Mouse (Mus musculus) bone marrow macrophage, adult 2 months (primary cell): ENCODE results near the gene Orm3. TPM values are rescaled to one million over a fixed set of nuclear protein-coding genes. Genes with fewer than 3 reads are reported as not detected.

ENCODE experiments used
- H3K27ac ChIP-seq: 2 replicates; pipeline ENCODE4 v1.5.1; 2012; ENCODE audit warnings: low read depth, low read length; ENCODE audit not compliant: insufficient read depth
- H3K4me1 ChIP-seq: 2 replicates; pipeline ENCODE4 v1.6.1; 2012; ENCODE audit warnings: low read length; ENCODE audit not compliant: control insufficient read depth, insufficient read depth
- H3K4me3 ChIP-seq: 2 replicates; pipeline ENCODE4 v1.5.1; 2012; ENCODE audit warnings: mild to moderate bottlenecking, low read length, moderate library complexity; ENCODE audit not compliant: insufficient read depth
- CTCF ChIP-seq: IDR thresholded peaks from 2 replicates; pipeline ENCODE4 v1.5.1; 2012; ENCODE audit warnings: low read depth, mild to moderate bottlenecking, low read length, moderate library complexity
- POLR2A ChIP-seq: IDR thresholded peaks from 2 replicates; pipeline ENCODE4 v1.6.1; 2012; ENCODE audit warnings: mild to moderate bottlenecking, low read depth, low read length, borderline replicate concordance
- polyA plus RNA-seq: library from polyadenylated mRNA; stranded (reverse); fragments of >200 nt; gene quantifications from 2 replicates; pipeline ENCODE4 v1.2.4, GENCODE M21; 2012; ENCODE audit not compliant: missing spikeins, insufficient read depth, insufficient read length

Gene Orm3
- polyA plus RNA-seq, 1 experiment, result not detected

GRCm38 (mm10) chr4:63400541-63401306 is 44.8 kb downstream of the Orm3 start:
- no peak for TF ChIP-seq POLR2A
- no peak for TF ChIP-seq CTCF

GRCm38 (mm10) chr4:63401620-63402019 is 45.7 kb downstream of the Orm3 start:
- TF ChIP-seq POLR2A (no peak), CTCF (no peak)
- peak overlapping the region; percentile 86 for H3K27ac ChIP-seq

More at GRCm38 (mm10) chr4:63400541-63401306, 44.8 kb downstream of the Orm3 start:
- Histone ChIP-seq H3K4me3 (peak overlapping the region; percentile 61), H3K4me1 (peaks cover 38% of the 10 kb centered on the region), H3K27ac (peak overlapping the region; percentile 86)

GRCm38 (mm10) chr4:63402056-63402455 is 46.1 kb downstream of the Orm3 start:
- TF ChIP-seq POLR2A, result no peak
- TF ChIP-seq CTCF, result no peak
- Histone ChIP-seq H3K4me3 (peak overlapping the region; percentile 81), H3K27ac (peak overlapping the region; percentile 86), H3K4me1 (peaks cover 42% of the 10 kb centered on the region)

More at GRCm38 (mm10) chr4:63401620-63402019, 45.7 kb downstream of the Orm3 start:
- H3K4me3 ChIP-seq, result peak overlapping the region; percentile 81
- H3K4me1 ChIP-seq, result peaks cover 42% of the 10 kb centered on the region

GRCm38 (mm10) chr4:63402558-63402957 is 46.6 kb downstream of the Orm3 start:
- TF ChIP-seq CTCF (no peak), POLR2A (no peak)
- H3K27ac ChIP-seq, result peak overlapping the region; percentile 86
- peak overlapping the region; percentile 81 for H3K4me3 ChIP-seq
- H3K4me1 ChIP-seq, result peaks cover 40% of the 10 kb centered on the region

- peak within 1 kb of the TSS; percentile 86 for H3K27ac ChIP-seq
- H3K4me1 ChIP-seq, result peaks cover 39% of the 10 kb centered on the region
- H3K4me3 ChIP-seq, result peak within 1 kb of the TSS; percentile 81
- TF ChIP-seq POLR2A (no peak; the same call in 1 of the 2 replicates), CTCF (no peak)
Observed at GRCm38 (mm10) chr4:63403040-63403959, 47.3 kb downstream of the Orm3 start, which contains the start of gene Akna. TSS of gene Akna (minus strand) at chr4:63403354.

GRCm38 (mm10) chr4:63404205-63404604 is 48.2 kb downstream of the Orm3 start:
- H3K4me3 ChIP-seq, result no peak overlapping the region
- peak overlapping the region; percentile 86; the same call in 1 of the 2 replicates for H3K27ac ChIP-seq
- TF ChIP-seq CTCF (no peak), POLR2A (no peak)
- peaks cover 40% of the 10 kb centered on the region for H3K4me1 ChIP-seq

- no peak overlapping the region for H3K4me3 ChIP-seq
- no peak for TF ChIP-seq POLR2A
- no peak for TF ChIP-seq CTCF
- H3K27ac ChIP-seq, result no peak overlapping the region
- H3K4me1 ChIP-seq, result peaks cover 36% of the 10 kb centered on the region
Observed at GRCm38 (mm10) chr4:63405051-63405450, 49.1 kb downstream of the Orm3 start.

GRCm38 (mm10) chr4:63405683-63406082 is 49.7 kb downstream of the Orm3 start:
- Histone ChIP-seq H3K4me1 (peaks cover 31% of the 10 kb centered on the region), H3K27ac (no peak overlapping the region), H3K4me3 (no peak overlapping the region)
- TF ChIP-seq CTCF (no peak), POLR2A (no peak)

GRCm38 (mm10) chr4:63408247-63408646 is 52.3 kb downstream of the Orm3 start:
- Histone ChIP-seq H3K27ac (no peak overlapping the region), H3K4me3 (no peak overlapping the region), H3K4me1 (peaks cover 33% of the 10 kb centered on the region)
- TF ChIP-seq POLR2A, result no peak
- TF ChIP-seq CTCF, result no peak

GRCm38 (mm10) chr4:63408649-63409048 is 52.7 kb downstream of the Orm3 start:
- Histone ChIP-seq H3K27ac (no peak overlapping the region), H3K4me3 (peak overlapping the region; percentile 79; the same call in 1 of the 2 replicates), H3K4me1 (peaks cover 30% of the 10 kb centered on the region)
- peak; percentile 36; the same call in 1 of the 2 replicates for TF ChIP-seq CTCF
- TF ChIP-seq POLR2A, result no peak

Other genes starting within 250 kb of the Orm3 start
- gene Ambp, start 201.4 kb upstream of the Orm3 start, polyA plus RNA-seq, result not detected in 2 replicates
- gene Kif12, start 184.0 kb upstream of the Orm3 start, polyA plus RNA-seq, result not detected in 2 replicates
- 0.28 TPM in 1 of 2 replicates, not detected in the other for gene Col27a1, start 142.2 kb upstream of the Orm3 start, polyA plus RNA-seq
- not detected in 2 replicates for gene Orm1, start 11.6 kb upstream of the Orm3 start, polyA plus RNA-seq
- not detected in 2 replicates for gene Orm2, start 6.3 kb downstream of the Orm3 start, polyA plus RNA-seq
- 33.3 and 39.4 TPM in 2 replicates for gene Akna, start 47.2 kb downstream of the Orm3 start, polyA plus RNA-seq
- gene Whrn, start 139.8 kb downstream of the Orm3 start, polyA plus RNA-seq, result 0.29 TPM in 1 of 2 replicates, not detected in the other
- gene Atp6v1g1, start 188.6 kb downstream of the Orm3 start, polyA plus RNA-seq, result 270 and 275 TPM in 2 replicates
- 5.7 and 6.9 TPM in 2 replicates for gene Tmem268, start 202.6 kb downstream of the Orm3 start, polyA plus RNA-seq
- not detected in 2 replicates for gene Gm11213, start 249.1 kb downstream of the Orm3 start, polyA plus RNA-seq